Mouse (Mus musculus) ovary, postnatal 10 days (tissue): ENCODE measurements around the gene Slc10a7.
A peak's percentile ranks its signal among the peaks of the same experiment; 100 is the strongest.
"Not testable (repeated sequence)": the region's sequence is repeated elsewhere in the genome, so short reads cannot be mapped to it uniquely, and the experiment has no call there.

ENCODE experiments used
- DNase-seq: peaks from one replicate; pipeline ENCODE4 v3.0.0; 2022; ENCODE audit warnings: low spot score

Slc10a7 gene

DNA sequence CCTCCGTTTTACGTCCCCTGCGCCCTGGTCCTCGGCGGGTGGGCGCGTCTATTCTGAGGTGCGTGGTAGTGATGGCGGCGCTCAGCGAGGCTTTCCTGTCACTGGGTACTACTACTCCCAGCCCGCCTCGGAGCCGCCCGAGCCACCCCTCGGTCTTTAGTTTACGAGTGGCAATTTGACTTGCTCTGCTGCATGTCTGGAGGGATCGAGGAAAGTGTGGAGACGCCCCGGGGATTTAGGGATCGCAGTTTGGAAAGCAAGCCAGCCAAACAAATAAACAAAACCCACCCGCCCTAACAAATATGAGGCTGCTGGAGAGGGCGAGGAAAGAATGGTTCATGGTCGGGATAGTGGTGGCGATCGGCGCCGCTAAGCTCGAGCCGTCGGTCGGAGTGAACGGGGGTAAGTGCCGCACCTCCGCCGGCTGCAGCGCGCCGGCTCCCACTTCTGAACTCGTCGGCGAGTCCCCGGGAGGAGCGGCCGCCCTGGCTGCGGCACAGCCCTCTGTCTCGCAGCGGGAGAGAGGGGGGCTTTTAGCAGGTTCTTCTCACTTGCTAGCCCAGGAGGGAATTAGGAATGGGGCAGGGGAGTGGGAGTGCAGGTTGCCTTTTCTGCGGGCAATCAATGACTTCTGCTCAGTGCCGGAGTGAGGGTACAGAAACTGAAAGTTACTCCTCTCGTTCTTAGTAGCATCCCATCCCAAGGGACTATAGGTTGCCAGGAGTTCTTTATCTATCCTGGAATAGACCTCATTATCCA is at the start of gene Slc10a7:
TSS of gene Slc10a7 (plus strand) at position 74 of the 759 bp plus-strand sequence.
- DNase-seq, result peak; percentile 65

DNA sequence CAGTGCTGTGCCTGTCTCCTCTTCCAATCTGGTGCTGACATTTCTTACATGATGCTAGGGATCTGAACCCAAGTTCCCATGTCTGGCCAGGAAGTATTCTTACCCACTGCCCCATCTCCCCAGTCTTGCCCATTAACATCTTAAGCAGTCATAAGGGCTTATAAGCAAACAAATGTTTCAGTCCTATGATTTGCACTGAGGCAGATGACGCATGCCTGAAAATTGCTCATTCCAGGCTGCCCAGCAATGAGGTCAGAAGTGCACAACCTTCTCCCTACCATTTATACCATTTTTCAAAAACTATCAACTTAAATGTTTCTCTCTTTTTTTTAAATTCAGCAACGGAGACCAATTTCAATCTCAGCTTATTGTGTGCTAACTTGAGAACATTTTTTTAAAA is 45.2 kb upstream of the Slc10a7 start:
- no peak for DNase-seq

DNA sequence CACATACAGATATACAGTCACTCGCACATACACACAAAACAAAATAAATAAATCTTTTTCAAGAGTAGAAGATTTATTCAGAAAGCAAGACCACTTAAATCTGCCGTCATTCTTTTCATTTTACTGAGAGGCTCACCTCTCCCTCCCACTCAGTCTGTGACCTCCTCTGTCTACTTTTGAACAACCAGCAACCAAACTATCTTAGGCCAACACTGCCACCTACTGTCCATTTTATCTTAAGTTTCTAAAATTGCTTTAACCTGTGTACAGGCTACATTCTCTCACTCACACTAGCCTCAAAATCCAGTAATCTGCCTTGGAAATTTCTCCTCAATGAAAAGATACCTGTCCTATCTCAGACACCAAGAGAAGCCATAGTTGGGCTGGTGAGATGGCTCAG is 41.3 kb upstream of the Slc10a7 start:
- DNase-seq, result no peak

DNA sequence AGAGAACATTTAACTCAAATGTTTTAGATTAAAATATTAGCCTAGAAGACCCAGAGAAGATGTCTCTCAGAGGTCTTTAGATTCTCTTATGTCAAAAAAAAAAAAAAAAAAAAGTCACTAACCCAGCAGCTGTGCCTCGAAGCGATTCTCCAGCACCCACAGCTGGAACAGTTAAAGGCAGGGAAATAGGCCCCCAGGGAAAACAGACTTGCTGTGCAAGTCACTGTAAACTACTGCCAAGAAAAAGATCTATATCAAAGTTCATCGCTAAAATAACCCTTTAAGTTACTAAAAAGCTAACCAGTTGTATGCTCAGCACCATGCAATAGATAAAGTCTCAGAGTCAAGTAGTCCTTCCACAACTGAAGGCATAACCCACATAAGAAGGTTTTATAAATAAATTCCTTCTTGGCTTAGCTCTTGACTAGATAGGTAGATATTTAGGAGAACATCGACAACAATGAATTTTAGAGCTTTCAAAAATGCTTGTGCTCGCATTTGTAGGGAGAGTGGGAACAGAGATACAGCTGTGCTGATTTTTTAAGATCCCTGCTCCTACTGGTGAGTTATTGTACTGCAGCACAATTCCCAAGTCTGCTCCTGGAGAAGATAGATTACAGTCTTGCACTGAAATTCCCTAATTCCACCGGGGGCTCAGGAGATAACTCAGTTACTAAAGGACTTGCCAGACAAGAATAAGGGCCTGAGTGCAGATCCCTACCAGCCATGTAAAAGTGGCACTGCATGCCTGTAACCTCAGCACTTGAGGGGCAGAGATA is 31.9 kb upstream of the Slc10a7 start:
- DNase-seq, result no peak

DNA sequence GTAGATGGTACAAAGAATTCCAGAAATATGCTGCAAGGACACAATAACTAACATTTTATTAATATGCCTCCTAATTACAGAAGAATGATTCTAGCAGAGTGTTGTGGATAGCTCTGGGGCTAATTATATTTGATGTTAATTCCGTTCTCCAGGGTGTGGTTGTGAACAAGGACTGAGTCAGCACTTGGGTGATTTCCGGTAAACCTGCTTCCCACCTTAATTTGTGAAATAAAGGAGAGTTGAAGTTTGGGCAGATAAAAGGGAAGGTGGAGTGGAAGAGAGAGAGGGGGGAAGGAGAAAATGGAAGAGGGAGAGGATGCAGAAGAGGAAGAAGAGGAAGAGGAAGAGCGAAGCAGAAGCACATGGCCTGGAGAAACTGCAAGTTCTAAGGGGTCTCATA is 19.4 kb upstream of the Slc10a7 start:
- no peak for DNase-seq

DNA sequence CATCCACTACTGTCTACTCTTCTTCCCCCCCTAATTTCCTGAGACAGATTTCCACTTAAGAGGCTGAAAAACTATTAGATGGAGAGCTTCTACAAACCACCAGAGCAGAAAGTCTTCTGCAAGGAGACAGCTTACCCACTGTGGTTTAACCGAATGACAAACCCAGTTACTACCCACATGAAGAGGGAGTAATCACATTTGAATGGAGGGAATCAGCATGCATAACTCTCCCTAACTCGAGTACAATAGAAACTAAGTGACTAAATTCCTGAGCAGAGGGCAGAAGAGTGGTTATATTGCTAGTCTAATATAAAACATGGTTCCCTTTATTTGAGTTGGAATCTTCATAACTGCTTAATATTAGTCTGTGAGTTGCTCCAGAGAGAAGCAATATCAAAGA is 16.1 kb upstream of the Slc10a7 start:
- DNase-seq, result no peak

DNA sequence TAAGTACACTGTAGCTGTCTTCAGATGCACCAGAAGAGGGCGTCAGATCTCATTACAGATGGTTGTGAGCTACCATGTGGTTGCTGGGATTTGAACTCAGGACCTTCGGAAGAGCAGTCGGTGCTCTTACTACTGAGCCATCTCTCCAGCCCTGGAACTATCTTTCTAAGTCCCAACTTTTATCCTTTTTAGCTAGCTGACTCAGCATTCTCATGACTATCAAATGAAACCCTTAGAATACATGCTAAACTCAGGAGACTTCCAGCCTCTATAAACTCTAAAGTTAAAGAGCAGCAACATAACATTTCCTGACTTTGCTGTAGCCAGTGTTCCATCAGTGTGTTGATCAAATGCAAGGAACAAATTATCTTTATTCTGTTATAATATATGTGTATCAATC is 12.9 kb upstream of the Slc10a7 start:
- not testable (repeated sequence) for DNase-seq

DNA sequence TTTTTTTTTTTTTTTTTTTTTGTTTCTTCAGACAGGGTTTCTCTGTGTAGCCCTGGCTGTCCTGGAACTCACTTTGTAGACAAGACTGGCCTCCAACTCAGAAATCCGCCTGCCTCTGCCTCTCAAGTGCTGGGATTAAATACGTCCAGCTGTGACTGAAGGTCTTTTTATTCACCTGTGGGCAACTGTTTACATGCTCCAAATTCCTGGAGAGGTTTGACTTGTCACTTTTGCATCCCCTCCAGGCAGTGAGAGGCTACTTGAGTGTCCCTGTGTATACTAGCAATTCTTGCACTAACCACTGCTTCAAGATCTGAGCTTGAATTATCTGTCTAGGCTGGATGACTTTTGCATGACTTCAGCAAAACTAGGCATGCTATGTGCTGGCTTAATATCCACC is 6.4 kb upstream of the Slc10a7 start:
- DNase-seq, result no peak

DNA sequence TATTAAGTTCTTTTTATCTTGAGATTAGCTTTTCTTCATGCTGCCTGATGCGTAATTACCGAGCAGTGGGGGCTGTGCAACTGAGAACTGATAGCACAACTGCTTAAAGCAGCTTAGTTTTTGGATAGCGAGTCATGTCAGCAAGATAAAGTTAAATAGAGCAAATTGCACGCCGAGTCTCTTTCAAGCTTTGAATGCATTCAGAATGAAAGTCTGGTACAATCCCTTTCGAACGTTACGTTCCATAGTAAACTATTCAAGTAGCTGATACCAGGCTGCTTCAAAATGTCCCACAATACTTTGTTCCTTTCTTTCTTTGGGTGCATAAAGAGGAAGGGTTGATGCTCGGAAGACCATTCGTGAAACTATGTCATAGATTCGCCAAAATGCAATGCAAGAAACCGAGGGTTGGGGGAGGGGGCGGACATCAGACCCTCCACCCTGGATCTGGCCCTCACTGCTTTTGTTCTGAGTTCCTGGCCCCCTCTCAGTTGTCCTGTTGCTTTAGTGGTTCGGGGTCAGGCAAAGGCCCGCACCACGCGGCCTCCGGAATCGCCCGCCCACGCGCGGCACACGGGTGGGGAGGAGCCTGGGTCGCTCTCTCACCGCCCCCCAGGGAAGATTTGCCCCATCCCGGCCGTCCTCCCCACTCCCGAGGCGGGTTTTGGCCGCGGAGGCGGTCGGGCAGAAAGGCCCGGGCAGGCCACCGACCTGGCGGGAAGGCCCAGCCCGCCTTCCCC is 997 bp upstream of the Slc10a7 start:
- DNase-seq, result no peak

DNA sequence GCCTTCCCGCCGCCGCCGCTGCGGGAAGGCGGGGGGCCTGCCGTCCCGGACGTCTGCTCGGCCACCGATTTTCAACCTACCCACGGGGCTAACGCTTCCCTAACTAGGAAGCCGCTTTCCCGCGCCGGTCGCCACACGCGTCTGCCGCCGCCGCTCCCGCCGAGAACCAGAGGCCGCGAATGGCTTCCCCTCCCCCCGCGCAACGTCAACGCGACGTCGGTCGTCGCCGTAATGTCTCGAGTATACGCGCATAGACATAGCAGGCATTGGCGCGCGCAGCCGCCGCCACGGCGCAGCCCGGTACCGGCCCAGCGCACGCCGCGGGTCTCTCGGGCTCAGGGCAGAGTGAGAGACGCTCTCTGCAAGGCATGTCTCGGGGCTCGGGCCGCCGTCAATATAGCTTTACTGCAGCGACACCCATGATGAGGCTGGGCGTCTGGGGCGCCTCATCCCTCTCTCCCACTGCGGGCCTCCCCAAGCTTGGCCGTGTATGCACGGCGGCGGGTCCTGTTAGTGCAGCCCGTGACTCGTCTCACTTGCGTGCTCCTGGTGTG is 350 bp upstream of the Slc10a7 start, which contains the start of gene Rbmxl1:
TSS of gene Rbmxl1 (minus strand) at position 180 of the 554 bp plus-strand sequence.
- DNase-seq, result peak; percentile 84

DNA sequence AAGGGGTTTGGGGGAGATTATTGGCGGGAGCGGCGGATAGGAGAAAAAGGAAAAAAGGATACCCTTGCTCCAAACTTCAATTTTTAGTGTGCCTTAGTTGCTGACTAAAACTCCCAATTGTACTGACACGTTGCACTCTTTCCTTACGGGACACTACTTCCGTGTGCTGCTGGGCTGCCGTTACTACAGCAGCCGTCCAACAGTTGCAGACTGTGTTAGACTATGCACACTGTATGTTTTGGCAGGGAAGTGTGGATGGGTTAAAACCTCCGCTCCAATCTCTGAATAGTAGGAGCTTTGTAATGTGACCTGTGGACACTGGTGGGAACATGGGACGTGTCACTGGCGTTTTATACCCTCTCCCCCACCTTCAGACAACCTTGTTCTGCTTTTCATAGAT is 948 bp downstream of the Slc10a7 start:
- DNase-seq, result no peak

DNA sequence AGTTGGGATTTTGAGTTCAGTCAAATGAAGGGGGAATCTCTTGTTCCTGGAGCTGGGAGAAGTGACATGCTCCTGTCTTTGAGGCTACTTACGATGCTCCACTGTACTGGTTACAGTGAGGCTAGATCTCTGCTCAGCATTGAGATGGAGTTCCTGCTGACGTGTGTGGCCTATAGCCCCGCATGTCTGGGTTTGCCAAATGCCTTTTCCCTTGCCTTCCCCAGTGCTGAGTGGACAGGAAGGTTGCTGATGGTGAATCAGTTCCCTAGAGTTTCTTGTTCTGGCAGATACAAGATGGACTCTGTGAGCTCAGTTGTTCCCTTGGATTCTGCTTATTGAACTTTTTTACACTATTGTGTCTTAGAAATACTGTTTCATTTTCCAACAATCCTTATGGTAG is 1.8 kb downstream of the Slc10a7 start:
- DNase-seq, result no peak

DNA sequence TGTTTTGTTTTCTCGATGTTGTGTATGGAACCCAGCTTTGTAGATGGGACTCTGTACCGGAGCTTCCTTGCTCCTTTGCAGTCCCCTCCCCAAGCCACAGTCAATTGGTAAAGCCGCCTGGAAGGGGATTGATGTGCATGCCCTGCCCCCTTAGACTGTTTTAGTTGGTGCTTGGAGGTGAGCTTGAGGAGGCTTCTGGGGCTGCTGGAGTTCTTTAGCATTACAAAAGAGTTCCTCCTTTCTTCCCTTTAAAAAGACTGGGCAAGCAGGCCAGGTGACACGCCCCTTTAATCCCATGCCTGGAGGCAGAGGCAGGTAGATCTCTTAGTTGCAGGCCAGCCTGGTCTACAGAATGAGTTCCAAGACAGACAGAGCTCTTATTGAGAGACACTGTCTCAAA is 4.0 kb downstream of the Slc10a7 start:
- DNase-seq, result no peak

DNA sequence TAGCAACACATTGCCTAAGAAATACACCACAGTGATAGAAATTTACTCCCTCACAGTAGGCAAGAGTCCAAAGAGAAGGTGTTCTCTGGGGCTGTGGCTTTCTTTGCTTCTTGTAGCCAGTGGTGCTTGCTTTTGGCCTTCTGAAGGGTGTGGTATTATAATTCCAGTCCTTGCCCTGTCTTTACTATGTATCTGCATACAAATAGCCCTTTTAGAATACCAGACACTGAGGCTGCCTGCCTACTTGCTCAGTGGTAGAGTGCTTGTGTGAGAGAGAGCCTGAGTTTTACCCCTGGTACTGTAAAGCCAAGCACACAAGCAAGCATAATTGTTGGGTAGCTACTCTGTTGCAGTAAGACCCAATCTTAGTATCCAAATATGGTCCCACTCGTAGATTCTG is 5.6 kb downstream of the Slc10a7 start:
- DNase-seq, result no peak

DNA sequence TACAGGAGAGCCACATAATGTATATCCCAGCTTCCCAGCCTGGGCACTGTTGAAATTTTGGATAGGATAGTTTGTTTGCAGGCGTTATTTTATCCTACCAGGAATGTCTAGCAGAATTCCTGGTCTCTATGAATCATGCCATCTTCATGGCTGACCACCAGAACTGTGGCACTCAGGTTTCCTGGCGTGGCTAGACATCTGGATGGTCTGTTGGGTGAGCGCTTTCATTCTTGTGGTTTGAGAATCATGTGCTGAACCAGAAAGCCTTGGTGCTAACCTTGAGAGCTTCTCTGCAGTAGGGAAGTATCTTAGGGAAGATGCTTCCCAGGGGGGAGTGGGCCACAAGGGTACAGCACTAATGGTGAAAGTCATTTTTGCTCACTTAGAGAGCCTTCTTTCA is 6.0 kb downstream of the Slc10a7 start:
- no peak for DNase-seq

DNA sequence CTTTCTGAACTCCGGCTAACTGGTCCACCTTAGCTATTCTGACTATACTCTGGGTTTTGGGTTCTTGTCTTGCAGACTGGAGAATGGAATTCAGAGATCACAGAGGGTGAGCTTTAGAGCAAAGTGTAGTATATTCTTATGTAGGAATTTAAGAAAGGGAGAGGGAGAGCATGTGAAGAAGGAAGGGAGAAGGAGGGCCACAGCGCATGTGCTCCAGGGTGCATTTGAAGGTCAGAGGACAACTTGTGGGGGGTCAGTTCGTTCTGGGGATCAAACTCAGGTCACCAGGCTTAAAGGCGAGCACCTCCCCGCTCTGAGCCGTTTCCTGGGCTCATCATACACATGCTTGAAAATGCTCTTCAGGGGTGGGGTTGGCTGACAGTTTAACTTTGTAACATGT is 24.8 kb downstream of the Slc10a7 start:
- no peak for DNase-seq

DNA sequence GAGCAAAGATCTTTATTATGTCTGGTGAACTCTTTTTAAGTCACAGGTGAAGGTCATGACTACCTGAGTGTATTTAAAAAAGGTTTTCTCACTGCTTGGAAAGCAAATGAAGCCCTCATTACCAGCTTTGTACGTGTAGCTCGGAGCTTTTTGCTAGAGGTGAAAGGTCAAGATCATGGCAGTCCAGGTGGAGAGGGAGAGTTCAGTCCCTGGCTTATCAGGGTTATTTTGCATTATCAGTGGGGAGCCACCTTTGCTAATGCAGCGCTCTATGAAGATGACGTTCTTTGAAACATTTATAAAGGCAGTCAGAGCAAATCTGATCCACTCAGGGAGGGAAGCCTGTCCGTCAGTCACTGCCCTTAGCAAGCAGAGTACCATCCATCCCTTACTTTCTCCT is 27.6 kb downstream of the Slc10a7 start:
- no peak for DNase-seq

DNA sequence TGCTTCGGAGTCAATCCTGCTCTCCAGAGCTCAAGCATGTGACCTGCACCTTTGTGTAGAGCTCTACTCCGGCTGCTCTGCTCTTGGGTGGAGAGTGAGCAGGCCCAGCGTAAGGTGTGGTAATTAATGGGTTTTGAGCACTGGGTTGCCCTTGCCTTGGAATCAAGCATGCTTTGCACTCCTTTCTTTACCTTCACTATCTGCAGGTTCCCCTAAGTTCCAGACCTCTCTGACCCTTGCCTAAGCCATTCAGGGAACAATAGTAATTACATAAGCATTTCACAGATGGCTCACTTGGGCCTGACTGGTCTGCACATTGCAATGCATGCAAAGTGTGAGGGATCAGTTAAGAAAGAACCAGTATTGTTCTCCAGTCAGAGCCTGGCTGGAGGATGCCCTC is 28.6 kb downstream of the Slc10a7 start:
- no peak for DNase-seq

DNA sequence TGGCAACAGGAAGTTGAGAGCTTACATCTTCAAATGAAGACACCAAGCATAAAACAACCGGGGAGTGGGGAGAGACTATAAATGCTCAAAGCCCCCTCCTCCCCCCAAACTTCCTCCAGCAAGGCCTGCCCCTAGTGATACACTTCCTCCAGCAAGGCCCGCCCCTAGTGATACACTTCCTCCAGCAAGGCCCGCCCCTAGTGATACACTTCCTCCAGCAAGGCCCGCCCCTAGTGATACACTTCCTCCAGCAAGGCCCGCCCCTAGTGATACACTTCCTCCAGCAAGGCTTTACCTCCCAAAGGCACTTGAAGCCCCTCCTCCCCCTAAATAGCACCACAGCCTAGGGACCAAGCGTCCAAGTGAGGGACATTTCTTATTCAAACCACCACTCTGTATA is 33.5 kb downstream of the Slc10a7 start:
- not testable (repeated sequence) for DNase-seq

DNA sequence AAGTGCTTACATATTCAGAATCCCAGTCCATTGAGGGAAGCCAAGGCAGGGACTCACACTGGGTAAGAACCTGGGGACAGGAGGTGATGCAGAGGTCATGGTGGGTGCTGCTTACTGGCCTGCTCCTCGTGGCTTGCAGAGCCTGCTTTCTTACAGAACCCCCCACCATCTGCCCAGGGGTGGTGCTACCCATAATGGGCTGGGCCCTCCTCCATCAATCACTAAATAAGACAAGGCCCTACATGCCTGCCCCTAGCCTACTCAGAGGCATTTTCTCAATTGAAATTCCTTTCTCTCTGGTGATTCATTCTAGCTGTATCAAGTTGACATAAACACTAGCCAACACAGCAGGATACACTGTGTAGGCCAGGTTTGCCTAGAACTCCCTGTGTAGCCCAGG is 34.5 kb downstream of the Slc10a7 start:
- DNase-seq, result no peak

DNA sequence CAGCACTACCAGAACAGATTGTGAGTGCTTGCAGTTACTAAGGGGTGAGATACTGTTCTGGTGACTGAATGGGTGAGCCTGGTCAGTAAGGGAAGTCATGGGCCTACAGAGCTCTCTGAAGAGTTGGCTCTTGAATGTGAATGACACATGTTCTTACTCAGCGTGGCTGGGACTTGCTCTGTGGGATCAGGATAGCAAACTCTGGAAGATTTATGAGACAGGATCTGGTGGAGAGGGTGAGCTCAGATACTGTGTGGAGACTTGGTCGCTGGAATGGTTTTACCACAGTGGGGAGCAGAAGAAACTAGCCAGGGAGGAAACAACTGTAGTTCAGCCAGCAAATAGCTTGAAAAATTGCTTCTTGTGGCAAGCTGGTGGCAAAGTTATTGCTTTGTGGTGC is 35.4 kb downstream of the Slc10a7 start:
- DNase-seq, result no peak

DNA sequence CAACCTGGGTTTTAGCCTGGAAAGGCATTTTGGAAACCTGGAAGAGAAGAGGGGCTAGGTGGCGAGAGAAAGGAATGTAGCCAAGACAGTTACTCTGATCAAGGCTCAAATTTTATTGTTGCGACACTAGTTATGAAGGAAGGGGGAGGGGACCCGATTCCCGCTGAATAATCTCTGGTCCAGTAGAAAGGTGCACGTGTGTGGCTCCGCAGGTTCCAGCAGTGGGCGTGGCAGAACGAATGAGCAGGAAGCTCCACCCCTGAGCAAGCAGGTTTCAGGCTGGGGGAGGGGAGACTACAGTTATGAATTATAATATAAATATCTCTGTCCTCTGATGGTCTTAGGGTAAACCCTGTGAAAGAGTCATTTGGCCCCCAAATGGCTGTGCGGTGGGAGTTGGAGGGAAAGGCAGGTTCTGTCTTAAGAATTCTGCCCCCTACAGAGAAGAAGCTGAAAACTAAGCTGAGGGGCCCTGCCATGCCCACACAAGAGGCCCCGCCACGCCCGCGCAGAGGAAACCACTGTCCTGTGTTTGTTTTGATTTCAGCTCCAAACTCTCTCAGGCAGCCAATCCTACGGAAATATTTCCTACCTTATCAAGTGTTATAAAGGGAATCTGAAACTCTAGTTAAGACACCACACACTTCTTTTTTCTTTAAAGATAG is 36.1 kb downstream of the Slc10a7 start:
- not testable (repeated sequence) for DNase-seq
